15 mouse cellular contexts compared by ENCODE assay signal in the genomic region with DNA sequence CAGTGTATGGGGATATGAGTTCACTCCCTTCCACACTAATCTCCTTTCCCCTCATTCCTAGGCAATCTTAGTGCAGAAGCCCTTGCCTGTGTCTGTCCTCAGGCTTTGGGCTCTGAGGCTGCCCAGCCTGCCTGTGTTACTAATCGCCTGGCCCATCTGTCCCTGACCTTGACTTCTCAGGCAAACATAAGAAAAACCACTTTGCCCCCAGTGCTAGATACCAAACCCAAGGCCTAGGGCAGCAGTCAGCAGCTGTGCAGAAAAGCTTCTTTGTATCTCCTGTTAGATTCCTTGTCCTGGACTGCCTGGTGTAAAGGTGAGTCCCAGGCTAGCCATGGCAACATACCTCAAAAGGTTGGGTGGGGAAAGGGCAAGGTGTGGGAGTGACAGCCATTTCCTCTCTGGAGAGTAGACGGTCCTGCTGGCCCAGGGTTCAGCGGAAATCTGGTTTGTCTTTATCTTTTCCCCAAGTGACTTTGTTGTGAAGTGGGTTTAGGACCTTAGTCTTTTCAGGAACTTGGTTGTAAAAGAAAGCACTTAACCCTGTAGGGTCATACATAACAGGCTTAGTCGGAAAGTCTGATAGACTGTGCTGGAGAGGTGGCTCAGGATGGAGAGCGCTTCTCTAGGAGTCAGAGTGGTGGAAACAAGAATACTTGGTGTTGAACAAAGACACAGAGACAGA. TPM values are rescaled to one million over a fixed set of nuclear protein-coding genes. Genes with fewer than 3 reads are reported as not detected.
A peak's percentile ranks its signal among the peaks of the same experiment; 100 is the strongest.
DNase-seq lines count a peak whose midpoint lies in the region; ATAC-seq and TF ChIP-seq lines count a peak whose summit lies in the region.
"Had no signal": no experiment of that assay in that cellular context is flagged by ENCODE, and none has a peak within 500 bp of the region (broad histone marks: within the 10 kb centered on the region; RNA-seq: fewer than 3 reads in every experiment).

No protein-coding gene starts in this region.

- H3K79me2 ChIP-seq in MEL (ENCODE audit: control insufficient read depth, insufficient read depth, low read length, poor library complexity) = peaks cover 8% of the 10 kb centered on the region

- H3K4me1 ChIP-seq in heart, embryonic 16.5 days (ENCODE audit: control insufficient read depth, insufficient read depth, low read length) = peaks cover 6% of the 10 kb centered on the region
- peaks cover 18% of the 10 kb centered on the region for H3K4me1 ChIP-seq in heart, embryonic 12.5 days (replicated peaks)
- peaks cover 8 to 21% of the 10 kb centered on the region in 2 experiments for H3K4me1 ChIP-seq in MEL (ENCODE audit: control insufficient read depth in 1 of 2, insufficient read depth in 2 of 2, low read length in 2 of 2)
- peaks cover 29% of the 10 kb centered on the region for H3K4me1 ChIP-seq in liver, embryonic 15.5 days (replicated peaks)
- peaks cover 3% of the 10 kb centered on the region for H3K4me1 ChIP-seq in forebrain, embryonic 15.5 days

- no peak for TF ChIP-seq POLR2A in MEL (IDR thresholded peaks at IDR 0.05; ENCODE audit: control insufficient read depth in 1 of 2, insufficient read depth in 1 of 2, low read depth in 1 of 2, low read length in 2 of 2, poor library complexity in 1 of 2)

- WGBS in heart, embryonic 16.5 days = 29% methylated on average over 5 of the region's 5 CpGs
- WGBS in heart, embryonic 12.5 days = 40% methylated on average over 5 of the region's 5 CpGs
- 23% methylated on average over 5 of the region's 5 CpGs for WGBS in liver, embryonic 15.5 days (ENCODE audit: insufficient replicate concordance)
- 78% methylated on average over 5 of the region's 5 CpGs for WGBS in forebrain, embryonic 15.5 days

- no peak overlapping the region for H3K27ac ChIP-seq in heart, embryonic 16.5 days (ENCODE audit: low read length)
- no peak overlapping the region for H3K27ac ChIP-seq in heart, embryonic 12.5 days (ENCODE audit: poor library complexity, severe bottlenecking)
- peak overlapping the region; percentile 46 for H3K27ac ChIP-seq in MEL (ENCODE audit: control insufficient read depth, low read depth, low read length)
- 0 out of 2 replicates have a peak overlapping the region, but pooled peaks have one; percentile 14 for H3K27ac ChIP-seq in liver, embryonic 15.5 days (replicated peaks)
- H3K27ac ChIP-seq in forebrain, embryonic 15.5 days (replicated peaks) = no peak overlapping the region
- H3K27ac ChIP-seq: hindbrain, embryonic 13.5 days; lung, embryonic 15.5 days; midbrain, embryonic 10.5 days had no signal

- no peaks in the 10 kb centered on the region for H3K9me3 ChIP-seq in heart, embryonic 16.5 days (replicated peaks; ENCODE audit: control insufficient read depth, low read length)
- H3K9me3 ChIP-seq in heart, embryonic 12.5 days (replicated peaks) = no peaks in the 10 kb centered on the region
- H3K9me3 ChIP-seq in MEL (replicated peaks; ENCODE audit: insufficient read depth, low read length) = no peaks in the 10 kb centered on the region
- no peaks in the 10 kb centered on the region for H3K9me3 ChIP-seq in liver, embryonic 15.5 days (replicated peaks)
- H3K9me3 ChIP-seq in forebrain, embryonic 15.5 days = no peaks in the 10 kb centered on the region
- H3K9me3 ChIP-seq: hindbrain, embryonic 13.5 days; lung, embryonic 15.5 days; midbrain, embryonic 10.5 days had no signal

- no peak for TF ChIP-seq RAD21 in MEL (IDR thresholded peaks at IDR 0.05; ENCODE audit: low read depth, low read length)

- no peak for ATAC-seq in heart, embryonic 16.5 days (replicated peaks; ENCODE audit: extremely low read depth, insufficient read depth, low FRiP score)
- ATAC-seq in heart, embryonic 12.5 days (ENCODE audit: insufficient number of reproducible peaks, low FRiP score) = no peak
- no peak for ATAC-seq in liver, embryonic 15.5 days (ENCODE audit: insufficient read depth)
- no peak for ATAC-seq in forebrain, embryonic 15.5 days (replicated peaks)
- ATAC-seq: Patski had no signal

- TF ChIP-seq EP300 in MEL (IDR thresholded peaks at IDR 0.05; ENCODE audit: low read depth in 1 of 2, low read length in 2 of 2) = peak; percentile 33 to 50; a peak in 2 of 4 replicates

- H3K9ac ChIP-seq in heart, embryonic 16.5 days (ENCODE audit: low read length) = no peak overlapping the region
- no peak overlapping the region for H3K9ac ChIP-seq in heart, embryonic 12.5 days
- peak overlapping the region; percentile 50 for H3K9ac ChIP-seq in MEL (ENCODE audit: control insufficient read depth, low read depth, low read length, poor library complexity, severe bottlenecking)
- H3K9ac ChIP-seq in liver, embryonic 15.5 days = no peak overlapping the region
- no peak overlapping the region for H3K9ac ChIP-seq in forebrain, embryonic 15.5 days (replicated peaks)
- H3K9ac ChIP-seq: hindbrain, embryonic 13.5 days; lung, embryonic 15.5 days had no signal

- no peaks in the 10 kb centered on the region for H3K36me3 ChIP-seq in heart, embryonic 16.5 days (ENCODE audit: control insufficient read depth, insufficient read depth)
- no peaks in the 10 kb centered on the region; the same call in 1 of the 2 replicates for H3K36me3 ChIP-seq in heart, embryonic 12.5 days
- peaks cover 0 to 12% of the 10 kb centered on the region in 2 experiments; a peak in 2 of 4 replicates for H3K36me3 ChIP-seq in MEL (ENCODE audit: control insufficient read depth in 1 of 2, insufficient read depth in 2 of 2, low read length in 2 of 2)
- no peaks in the 10 kb centered on the region for H3K36me3 ChIP-seq in liver, embryonic 15.5 days (replicated peaks)
- H3K36me3 ChIP-seq in forebrain, embryonic 15.5 days = no peaks in the 10 kb centered on the region
- H3K36me3 ChIP-seq: hindbrain, embryonic 13.5 days; lung, embryonic 15.5 days; midbrain, embryonic 10.5 days had no signal

- peak; percentile 31 for DNase-seq in CD4-positive helper T cell, adult 2 months (ENCODE audit: low read depth, low spot score)
- peak; percentile 64 for DNase-seq in MEL (ENCODE audit: low read depth, low spot score)
- no peak for DNase-seq in urinary bladder, adult 18-20 months (ENCODE audit: low spot score in 2 of 2)
- DNase-seq in kidney, postnatal 10 days = no peak
- DNase-seq: adrenal gland, postnatal 25 days; layer of hippocampus, adult 9-11 months had no signal

- H3K4me3 ChIP-seq in heart, embryonic 16.5 days (ENCODE audit: low read length) = no peak overlapping the region
- no peak overlapping the region for H3K4me3 ChIP-seq in heart, embryonic 12.5 days
- H3K4me3 ChIP-seq in MEL (ENCODE audit: control insufficient read depth in 1 of 2, insufficient read depth in 1 of 2, low read depth in 2 of 2, low read length in 2 of 2) = peak overlapping the region; percentile 59 to 96
- no peak overlapping the region for H3K4me3 ChIP-seq in liver, embryonic 15.5 days (replicated peaks)
- no peak overlapping the region for H3K4me3 ChIP-seq in forebrain, embryonic 15.5 days
- H3K4me3 ChIP-seq: hindbrain, embryonic 13.5 days; lung, embryonic 15.5 days; midbrain, embryonic 10.5 days had no signal

- TF ChIP-seq CTCF in MEL (IDR thresholded peaks at IDR 0.05 in 2 of 3, conservative IDR thresholded peaks at IDR 0.05 in 1 of 3; ENCODE audit: control insufficient read depth in 1 of 3, insufficient read depth in 1 of 3, low read depth in 2 of 3, low read length in 3 of 3, poor library complexity in 1 of 3, severe bottlenecking in 1 of 3) = no peak

- peak overlapping the region; percentile 17 for H3K4me2 ChIP-seq in heart, embryonic 16.5 days (ENCODE audit: low read depth, low read length)
- no peak overlapping the region for H3K4me2 ChIP-seq in heart, embryonic 12.5 days
- H3K4me2 ChIP-seq in liver, embryonic 15.5 days = no peak overlapping the region
- no peak overlapping the region for H3K4me2 ChIP-seq in forebrain, embryonic 15.5 days (replicated peaks)
- H3K4me2 ChIP-seq: hindbrain, embryonic 13.5 days; lung, embryonic 15.5 days had no signal

- H3K27me3 ChIP-seq in heart, embryonic 16.5 days (ENCODE audit: control insufficient read depth, insufficient read depth, low read length) = no peaks in the 10 kb centered on the region
- no peaks in the 10 kb centered on the region for H3K27me3 ChIP-seq in heart, embryonic 12.5 days (replicated peaks)
- H3K27me3 ChIP-seq in MEL (ENCODE audit: control insufficient read depth in 1 of 2, insufficient read depth in 2 of 2, low read length in 2 of 2) = no peaks in the 10 kb centered on the region
- no peaks in the 10 kb centered on the region for H3K27me3 ChIP-seq in liver, embryonic 15.5 days
- no peaks in the 10 kb centered on the region for H3K27me3 ChIP-seq in forebrain, embryonic 15.5 days
- H3K27me3 ChIP-seq: CH12.LX; hindbrain, embryonic 13.5 days; lung, embryonic 15.5 days; Patski had no signal

TF ChIP-seq in MEL, 35 proteins besides CTCF, POLR2A, EP300 and RAD21 (continues in another document):
- TF ChIP-seq MAX (IDR thresholded peaks at IDR 0.05; ENCODE audit: low read length) (no peak), HCFC1 (IDR thresholded peaks at IDR 0.05; ENCODE audit: low read depth, low read length) (no peak), TBP (IDR thresholded peaks at IDR 0.05; ENCODE audit: low read depth, low read length) (0 out of 2 replicates have a peak, but pooled peaks have one; percentile 15), RCOR1 (IDR thresholded peaks at IDR 0.05; ENCODE audit: low read depth, low read length) (0 out of 2 replicates have a peak, but pooled peaks have one; percentile 12), GATA1 (IDR thresholded peaks at IDR 0.05; ENCODE audit: low read depth, low read length) (0 out of 2 replicates have a peak, but pooled peaks have one; percentile 45), CHD2 (IDR thresholded peaks at IDR 0.05; ENCODE audit: low read length) (no peak), TCF12 (IDR thresholded peaks at IDR 0.05; ENCODE audit: low read depth, low read length) (no peak)

RNA-seq across cellular contexts. Expression of a gene that starts 4.0 kb away (rescaled TPM):
- polyA plus RNA-seq in heart, embryonic 16.5 days (2015; fragmentation: Nextera tagmentation; extraction: Ambion mirVana) = 20.9 and 22.2 TPM in 2 replicates
- polyA plus RNA-seq in heart, embryonic 12.5 days (2016; fragmentation: Nextera tagmentation; extraction: Ambion mirVana) = 22.2 and 23.9 TPM in 2 replicates
- 59.0 and 59.4 TPM in 2 replicates for total RNA-seq in MEL (2012; rRNA removed)
- polyA plus RNA-seq in MEL (2012; ENCODE audit: insufficient read depth in 1 of 2, insufficient read length in 2 of 2, low read depth in 1 of 2, low replicate concordance in 2 of 2, missing spikeins in 1 of 2) = 10 to 100 TPM in 1 of 2 experiments, not detected in 1; 88.8 TPM
- 26.8 and 32.7 TPM in 2 replicates for polyA plus RNA-seq in liver, embryonic 15.5 days (2015; fragmentation: Nextera tagmentation; extraction: Ambion mirVana)
- polyA plus RNA-seq in forebrain, embryonic 15.5 days (2015; fragmentation: Nextera tagmentation; extraction: Ambion mirVana) = 50.2 and 52.3 TPM in 2 replicates

RNA-seq across cellular contexts. Expression of a gene that starts 24.1 kb away (rescaled TPM):
- 12.4 and 14.9 TPM in 2 replicates for polyA plus RNA-seq in heart, embryonic 16.5 days (2015; fragmentation: Nextera tagmentation; extraction: Ambion mirVana)
- polyA plus RNA-seq in heart, embryonic 12.5 days (2016; fragmentation: Nextera tagmentation; extraction: Ambion mirVana) = 13.8 and 15.3 TPM in 2 replicates
- total RNA-seq in MEL (2012; rRNA removed) = 32.6 and 34.6 TPM in 2 replicates
- 10 to 100 TPM in 1 of 2 experiments, not detected in 1; 29.6 TPM for polyA plus RNA-seq in MEL (2012; ENCODE audit: insufficient read depth in 1 of 2, insufficient read length in 2 of 2, low read depth in 1 of 2, low replicate concordance in 2 of 2, missing spikeins in 1 of 2)
- 6.9 and 7.4 TPM in 2 replicates for polyA plus RNA-seq in liver, embryonic 15.5 days (2015; fragmentation: Nextera tagmentation; extraction: Ambion mirVana)
- 34.9 and 36.4 TPM in 2 replicates for polyA plus RNA-seq in forebrain, embryonic 15.5 days (2015; fragmentation: Nextera tagmentation; extraction: Ambion mirVana)

Comparison
In these comparisons a context has a peak if more than half of its experiments do, and no peak if none do; other contexts are left out.
1. H3K27ac ChIP-seq: peak in MEL (single experiment) and liver, embryonic 15.5 days (single experiment); none in heart, embryonic 16.5 days (single experiment), heart, embryonic 12.5 days (single experiment) and forebrain, embryonic 15.5 days (single experiment).
2. H3K4me3 ChIP-seq: peak in MEL (2 of 2); none in heart, embryonic 16.5 days (single experiment), heart, embryonic 12.5 days (single experiment), liver, embryonic 15.5 days (single experiment) and forebrain, embryonic 15.5 days (single experiment).
3. DNase-seq: peak in CD4-positive helper T cell, adult 2 months (single experiment) and MEL (single experiment); none in urinary bladder, adult 18-20 months (0 of 2) and kidney, postnatal 10 days (single experiment).